14 mouse cellular contexts compared by ENCODE assay signal in genomic region chr7:140854483-140854882, GRCm38 (mm10). TPM values are rescaled to one million over a fixed set of nuclear protein-coding genes. Genes with fewer than 3 reads are reported as not detected.
A peak's percentile ranks its signal among the peaks of the same experiment; 100 is the strongest.
DNase-seq lines count a peak whose midpoint lies in the region; ATAC-seq lines count a peak whose summit lies in the region.
"Had no signal": no experiment of that assay in that cellular context is flagged by ENCODE, and none has a peak within 500 bp of the region (broad histone marks: within the 10 kb centered on the region; RNA-seq: fewer than 3 reads in every experiment).

No protein-coding gene starts in this region.

- intact Hi-C loops in heart, postnatal 36 days (cut with DNase I), result no loop called here

- H3K27ac ChIP-seq in heart, embryonic 11.5 days (ENCODE audit: low read depth, low read length), result no peak overlapping the region
- no peak overlapping the region for H3K27ac ChIP-seq in midbrain, embryonic 13.5 days
- H3K27ac ChIP-seq in midbrain, embryonic 11.5 days (ENCODE audit: low read depth, low read length), result no peak overlapping the region
- no peak overlapping the region for H3K27ac ChIP-seq in embryonic facial prominence, embryonic 15.5 days (replicated peaks)
- H3K27ac ChIP-seq in neural tube, embryonic 13.5 days (replicated peaks), result no peak overlapping the region
- H3K27ac ChIP-seq: stomach, embryonic 15.5 days had no signal

- H3K27me3 ChIP-seq in heart, embryonic 11.5 days (ENCODE audit: control insufficient read depth, insufficient read depth, low read length), result no peaks in the 10 kb centered on the region
- H3K27me3 ChIP-seq in midbrain, embryonic 13.5 days, result no peaks in the 10 kb centered on the region
- no peaks in the 10 kb centered on the region for H3K27me3 ChIP-seq in midbrain, embryonic 11.5 days (ENCODE audit: control insufficient read depth, insufficient read depth, low read length)
- H3K27me3 ChIP-seq in embryonic facial prominence, embryonic 15.5 days, result no peaks in the 10 kb centered on the region
- H3K27me3 ChIP-seq in neural tube, embryonic 13.5 days, result no peaks in the 10 kb centered on the region
- H3K27me3 ChIP-seq: stomach, embryonic 15.5 days had no signal

- H3K9me3 ChIP-seq in heart, embryonic 11.5 days (replicated peaks; ENCODE audit: control insufficient read depth, low read length), result no peaks in the 10 kb centered on the region
- H3K9me3 ChIP-seq in midbrain, embryonic 13.5 days, result no peaks in the 10 kb centered on the region
- H3K9me3 ChIP-seq in midbrain, embryonic 11.5 days (ENCODE audit: control insufficient read depth, low read length), result no peaks in the 10 kb centered on the region
- no peaks in the 10 kb centered on the region for H3K9me3 ChIP-seq in embryonic facial prominence, embryonic 15.5 days (replicated peaks)
- H3K9me3 ChIP-seq in neural tube, embryonic 13.5 days, result no peaks in the 10 kb centered on the region
- H3K9me3 ChIP-seq: stomach, embryonic 15.5 days had no signal

- WGBS in heart, embryonic 11.5 days (ENCODE audit: insufficient replicate concordance), result 91% methylated on average over 18 of the region's 18 CpGs
- 91% methylated on average over 18 of the region's 18 CpGs for WGBS in midbrain, embryonic 13.5 days
- WGBS in midbrain, embryonic 11.5 days, result 93% methylated on average over 18 of the region's 18 CpGs
- 89% methylated on average over 18 of the region's 18 CpGs for WGBS in embryonic facial prominence, embryonic 15.5 days
- 94% methylated on average over 18 of the region's 18 CpGs for WGBS in neural tube, embryonic 13.5 days

- no peak overlapping the region for H3K4me2 ChIP-seq in heart, embryonic 11.5 days
- no peak overlapping the region for H3K4me2 ChIP-seq in midbrain, embryonic 13.5 days (replicated peaks)
- H3K4me2 ChIP-seq in midbrain, embryonic 11.5 days, result no peak overlapping the region
- peak overlapping the region; percentile 99 for H3K4me2 ChIP-seq in embryonic facial prominence, embryonic 15.5 days (replicated peaks)
- H3K4me2 ChIP-seq in neural tube, embryonic 13.5 days, result peak overlapping the region; percentile 99

- ATAC-seq in heart, embryonic 11.5 days (replicated peaks; ENCODE audit: insufficient number of reproducible peaks, low FRiP score, low TSS enrichment), result no peak
- no peak for ATAC-seq in midbrain, embryonic 13.5 days
- no peak for ATAC-seq in midbrain, embryonic 11.5 days (ENCODE audit: low FRiP score)
- no peak for ATAC-seq in embryonic facial prominence, embryonic 15.5 days (ENCODE audit: insufficient number of reproducible peaks, low FRiP score, low TSS enrichment, low read depth)
- ATAC-seq in neural tube, embryonic 13.5 days (ENCODE audit: low read depth), result no peak

- H3K4me3 ChIP-seq in heart, embryonic 11.5 days (ENCODE audit: low read depth, low read length), result 0 out of 2 replicates have a peak overlapping the region, but pooled peaks have one; percentile 88
- 0 out of 2 replicates have a peak overlapping the region, but pooled peaks have one; percentile 88 for H3K4me3 ChIP-seq in midbrain, embryonic 13.5 days (replicated peaks)
- no peak overlapping the region for H3K4me3 ChIP-seq in midbrain, embryonic 11.5 days (ENCODE audit: low read depth, low read length)
- H3K4me3 ChIP-seq in embryonic facial prominence, embryonic 15.5 days (replicated peaks), result no peak overlapping the region; the same call in 1 of the 2 replicates
- H3K4me3 ChIP-seq in neural tube, embryonic 13.5 days, result peak overlapping the region; percentile 67; the same call in 1 of the 2 replicates

- peak overlapping the region; percentile 94; the same call in 1 of the 2 replicates for H3K9ac ChIP-seq in heart, embryonic 11.5 days (ENCODE audit: low read depth, low read length)
- H3K9ac ChIP-seq in midbrain, embryonic 13.5 days (replicated peaks), result no peak overlapping the region
- H3K9ac ChIP-seq in midbrain, embryonic 11.5 days (ENCODE audit: low read length), result no peak overlapping the region
- no peak overlapping the region for H3K9ac ChIP-seq in embryonic facial prominence, embryonic 15.5 days
- H3K9ac ChIP-seq in neural tube, embryonic 13.5 days, result no peak overlapping the region

- H3K36me3 ChIP-seq in heart, embryonic 11.5 days (ENCODE audit: control insufficient read depth, insufficient read depth, low read length), result peaks cover 17% of the 10 kb centered on the region; the same call in 1 of the 2 replicates
- H3K36me3 ChIP-seq in midbrain, embryonic 13.5 days, result peaks cover 44% of the 10 kb centered on the region
- H3K36me3 ChIP-seq in midbrain, embryonic 11.5 days (ENCODE audit: control insufficient read depth, insufficient read depth, low read length), result peaks cover 4% of the 10 kb centered on the region
- peaks cover 42% of the 10 kb centered on the region for H3K36me3 ChIP-seq in embryonic facial prominence, embryonic 15.5 days
- peaks cover 54% of the 10 kb centered on the region for H3K36me3 ChIP-seq in neural tube, embryonic 13.5 days

- H3K4me1 ChIP-seq in heart, embryonic 11.5 days (ENCODE audit: control insufficient read depth, insufficient read depth, low read length), result peaks cover 16% of the 10 kb centered on the region
- peaks cover 31% of the 10 kb centered on the region for H3K4me1 ChIP-seq in midbrain, embryonic 13.5 days (replicated peaks)
- peaks cover 17% of the 10 kb centered on the region for H3K4me1 ChIP-seq in midbrain, embryonic 11.5 days (ENCODE audit: control insufficient read depth, insufficient read depth, low read length)
- H3K4me1 ChIP-seq in embryonic facial prominence, embryonic 15.5 days, result peaks cover 29% of the 10 kb centered on the region
- H3K4me1 ChIP-seq in neural tube, embryonic 13.5 days (replicated peaks), result peaks cover 31% of the 10 kb centered on the region

- no peak for DNase-seq in heart, postnatal 36 days
- DNase-seq in midbrain, embryonic 11.5 days (ENCODE audit: low spot score, missing footprints), result no peak
- no peak for DNase-seq in right cerebral cortex, postnatal 36 days (ENCODE audit: low spot score in 2 of 2)
- DNase-seq: cerebellum, postnatal 25 days; lung, adult 18-20 months had no signal

RNA-seq across cellular contexts. Expression of gene Gm45785, which starts 1.6 kb away (rescaled TPM):
- polyA plus RNA-seq in heart, embryonic 11.5 days (2014; fragmentation: Nextera tagmentation; extraction: Ambion mirVana), result not detected in 2 replicates
- total RNA-seq in heart, postnatal 36 days (2021), result not detected
- polyA plus RNA-seq in midbrain, embryonic 13.5 days (2015; fragmentation: Nextera tagmentation; extraction: Ambion mirVana), result not detected in 2 replicates
- polyA plus RNA-seq in midbrain, embryonic 11.5 days (2014; fragmentation: Nextera tagmentation; extraction: Ambion mirVana), result not detected in 2 replicates
- not detected in 2 replicates for polyA plus RNA-seq in embryonic facial prominence, embryonic 15.5 days (2015; fragmentation: Nextera tagmentation; extraction: Ambion mirVana)
- polyA plus RNA-seq in neural tube, embryonic 13.5 days (2015; fragmentation: Nextera tagmentation; extraction: Ambion mirVana), result 1.4 TPM in 1 of 2 replicates, not detected in the other
- polyA plus RNA-seq: heart, embryonic 14.5 days; macrophage; stomach, embryonic 15.5 days had no signal

RNA-seq across cellular contexts. Expression of gene Ric8a, which starts 2.3 kb away (rescaled TPM):
- 38.9 and 47.8 TPM in 2 replicates for polyA plus RNA-seq in heart, embryonic 11.5 days (2014; fragmentation: Nextera tagmentation; extraction: Ambion mirVana)
- total RNA-seq in heart, postnatal 36 days (2021), result 10 to 100 TPM; 19.8 to 22.4 TPM
- polyA plus RNA-seq in midbrain, embryonic 13.5 days (2015; fragmentation: Nextera tagmentation; extraction: Ambion mirVana), result 89.3 and 98.1 TPM in 2 replicates
- 60.4 and 65.5 TPM in 2 replicates for polyA plus RNA-seq in midbrain, embryonic 11.5 days (2014; fragmentation: Nextera tagmentation; extraction: Ambion mirVana)
- 78.8 and 86.1 TPM in 2 replicates for polyA plus RNA-seq in embryonic facial prominence, embryonic 15.5 days (2015; fragmentation: Nextera tagmentation; extraction: Ambion mirVana)
- 99.1 and 107 TPM in 2 replicates for polyA plus RNA-seq in neural tube, embryonic 13.5 days (2015; fragmentation: Nextera tagmentation; extraction: Ambion mirVana)

RNA-seq across cellular contexts. Expression of gene Bet1l, which starts 2.9 kb away (rescaled TPM):
- 29.4 and 30.8 TPM in 2 replicates for polyA plus RNA-seq in heart, embryonic 11.5 days (2014; fragmentation: Nextera tagmentation; extraction: Ambion mirVana)
- total RNA-seq in heart, postnatal 36 days (2021), result 10 to 100 TPM; 10.3 to 11.0 TPM
- polyA plus RNA-seq in midbrain, embryonic 13.5 days (2015; fragmentation: Nextera tagmentation; extraction: Ambion mirVana), result 37.7 and 38.0 TPM in 2 replicates
- 23.9 and 25.3 TPM in 2 replicates for polyA plus RNA-seq in midbrain, embryonic 11.5 days (2014; fragmentation: Nextera tagmentation; extraction: Ambion mirVana)
- 64.2 and 67.5 TPM in 2 replicates for polyA plus RNA-seq in embryonic facial prominence, embryonic 15.5 days (2015; fragmentation: Nextera tagmentation; extraction: Ambion mirVana)
- polyA plus RNA-seq in neural tube, embryonic 13.5 days (2015; fragmentation: Nextera tagmentation; extraction: Ambion mirVana), result 42.4 and 48.1 TPM in 2 replicates

RNA-seq across cellular contexts. Expression of gene Odf3, which starts 6.9 kb away (rescaled TPM):
- not detected in 2 replicates for polyA plus RNA-seq in heart, embryonic 11.5 days (2014; fragmentation: Nextera tagmentation; extraction: Ambion mirVana)
- total RNA-seq in heart, postnatal 36 days (2021), result not detected
- polyA plus RNA-seq in midbrain, embryonic 13.5 days (2015; fragmentation: Nextera tagmentation; extraction: Ambion mirVana), result 0.13 TPM in 1 of 2 replicates, not detected in the other
- not detected in 2 replicates for polyA plus RNA-seq in midbrain, embryonic 11.5 days (2014; fragmentation: Nextera tagmentation; extraction: Ambion mirVana)
- polyA plus RNA-seq in embryonic facial prominence, embryonic 15.5 days (2015; fragmentation: Nextera tagmentation; extraction: Ambion mirVana), result 0.20 and 0.48 TPM in 2 replicates
- polyA plus RNA-seq in neural tube, embryonic 13.5 days (2015; fragmentation: Nextera tagmentation; extraction: Ambion mirVana), result not detected in 2 replicates
- total RNA-seq: layer of hippocampus, postnatal 14 days had no signal
- polyA plus RNA-seq: heart, embryonic 14.5 days; macrophage; stomach, embryonic 15.5 days had no signal

RNA-seq across cellular contexts. Expression of gene Scgb1c1, which starts 9.1 kb away (rescaled TPM):
- polyA plus RNA-seq in heart, embryonic 11.5 days (2014; fragmentation: Nextera tagmentation; extraction: Ambion mirVana), result not detected in 2 replicates
- 10 to 100 TPM; 23.9 to 24.8 TPM for total RNA-seq in heart, postnatal 36 days (2021)
- not detected in 2 replicates for polyA plus RNA-seq in midbrain, embryonic 13.5 days (2015; fragmentation: Nextera tagmentation; extraction: Ambion mirVana)
- not detected in 2 replicates for polyA plus RNA-seq in midbrain, embryonic 11.5 days (2014; fragmentation: Nextera tagmentation; extraction: Ambion mirVana)
- polyA plus RNA-seq in embryonic facial prominence, embryonic 15.5 days (2015; fragmentation: Nextera tagmentation; extraction: Ambion mirVana), result 2.3 and 8.5 TPM in 2 replicates
- polyA plus RNA-seq in neural tube, embryonic 13.5 days (2015; fragmentation: Nextera tagmentation; extraction: Ambion mirVana), result not detected in 2 replicates
- total RNA-seq: layer of hippocampus, postnatal 14 days had no signal
- polyA plus RNA-seq: brain, embryonic 14.5 days; heart, embryonic 14.5 days; macrophage; stomach, embryonic 15.5 days had no signal

Comparison
In these comparisons a context has a peak if more than half of its experiments do, and no peak if none do; other contexts are left out.
1. H3K4me3 ChIP-seq: peak in heart, embryonic 11.5 days (single experiment), midbrain, embryonic 13.5 days (single experiment) and neural tube, embryonic 13.5 days (single experiment); none in midbrain, embryonic 11.5 days (single experiment) and embryonic facial prominence, embryonic 15.5 days (single experiment).
2. H3K4me2 ChIP-seq: peak in embryonic facial prominence, embryonic 15.5 days (single experiment) and neural tube, embryonic 13.5 days (single experiment); none in heart, embryonic 11.5 days (single experiment), midbrain, embryonic 13.5 days (single experiment) and midbrain, embryonic 11.5 days (single experiment).